Mouse (Mus musculus) MEL (cell line): Measurements from ENCODE around the gene Nicn1.
A peak's percentile ranks its signal among the peaks of the same experiment; 100 is the strongest.

Experiments
- CTCF ChIP-seq, 3 experiments: IDR thresholded peaks in 2 of 3; conservative IDR thresholded peaks in 1 of 3; 2 replicates each; pipeline ENCODE4 v1.5.1; 2011 to 2012; ENCODE audit warnings: low read length in 3 of 3, low read depth in 2 of 3, mild to moderate bottlenecking in 2 of 3, improper control_type of control experiment in 1 of 3, inconsistent platforms in 1 of 3, mixed read lengths in 1 of 3, moderate library complexity in 1 of 3; ENCODE audit not compliant: control insufficient read depth in 1 of 3, insufficient read depth in 1 of 3, poor library complexity in 1 of 3, severe bottlenecking in 1 of 3
- E2F4 ChIP-seq: IDR thresholded peaks from 2 replicates; pipeline ENCODE4 v1.6.1; 2011; ENCODE audit warnings: low read depth, low read length, improper control_type of control experiment, borderline replicate concordance
- ELF1 ChIP-seq: IDR thresholded peaks from 2 replicates; pipeline ENCODE4 v1.6.1; 2014; ENCODE audit warnings: low read depth, mild to moderate bottlenecking, inconsistent platforms, low read length, improper control_type of control experiment, moderate library complexity
- KAT2A ChIP-seq: conservative IDR thresholded peaks from 2 replicates; pipeline ENCODE4 v1.6.1; 2012; ENCODE audit warnings: low read depth, low read length, improper control_type of control experiment, inconsistent platforms
- MAFK ChIP-seq: IDR thresholded peaks from 2 replicates; pipeline ENCODE4 v1.6.1; 2011; ENCODE audit warnings: low read depth, mild to moderate bottlenecking, low read length, improper control_type of control experiment, borderline replicate concordance
- MYB ChIP-seq: IDR thresholded peaks from 2 replicates; pipeline ENCODE4 v1.6.1; 2011; ENCODE audit warnings: mild to moderate bottlenecking, low read depth, low read length, improper control_type of control experiment
- POLR2A ChIP-seq, 2 experiments: IDR thresholded peaks; 2 replicates each; pipeline ENCODE4 v1.6.1; 2011 to 2012; ENCODE audit warnings: low read length in 2 of 2, mild to moderate bottlenecking in 2 of 2, control low read depth in 1 of 2, improper control_type of control experiment in 1 of 2, low read depth in 1 of 2, moderate library complexity in 1 of 2; ENCODE audit not compliant: control insufficient read depth in 1 of 2, insufficient read depth in 1 of 2, poor library complexity in 1 of 2
- POLR2AphosphoS5 ChIP-seq: IDR thresholded peaks from 2 replicates; pipeline ENCODE4 v1.6.1; 2012; ENCODE audit warnings: low read depth, borderline replicate concordance, mild to moderate bottlenecking, inconsistent platforms, low read length, moderate library complexity, mixed read lengths
- TCF12 ChIP-seq: IDR thresholded peaks from 2 replicates; pipeline ENCODE4 v1.6.1; 2014; ENCODE audit warnings: low read depth, mild to moderate bottlenecking, inconsistent platforms, low read length, improper control_type of control experiment, moderate library complexity
- ZNF384 ChIP-seq: IDR thresholded peaks from 2 replicates; pipeline ENCODE4 v1.6.1; 2012; ENCODE audit warnings: low read depth, mild to moderate bottlenecking, inconsistent platforms, low read length, improper control_type of control experiment

- TF ChIP-seq CTCF (IDR thresholded peaks at IDR 0.05 in 2 of 3, conservative IDR thresholded peaks at IDR 0.05 in 1 of 3; ENCODE audit: control insufficient read depth in 1 of 3, insufficient read depth in 1 of 3, low read depth in 2 of 3, low read length in 3 of 3, poor library complexity in 1 of 3, severe bottlenecking in 1 of 3) (no peak), KAT2A (no peak), E2F4 (no peak), TCF12 (no peak), POLR2A (IDR thresholded peaks at IDR 0.05; ENCODE audit: control insufficient read depth in 1 of 2, insufficient read depth in 1 of 2, low read depth in 1 of 2, low read length in 2 of 2, poor library complexity in 1 of 2) (peak in 1 of 2 experiments; percentile 42; a peak in 1 of 4 replicates), ELF1 (no peak), ZNF384 (no peak), MYB (no peak), POLR2AphosphoS5 (no peak), MAFK (no peak)
Measured at GRCm38 (mm10) chr9:108263131-108263681, 27.0 kb upstream of the Nicn1 start.
